Mouse (Mus musculus): ENCODE measurements at regions not wholly inside any gene's neighbourhood (a gene's known extent, or its start where the extent isn't known, plus 50 kb on each side); places are given as distances from the start of the nearest gene placed in this dataset.
"Not testable (repeated sequence)": the region's sequence is repeated elsewhere in the genome, so short reads cannot be mapped to it uniquely, and the experiment has no call there.

GRCm38 (mm10) chr19:32973130-32973529, 215.8 kb downstream of the Pten start:
- Histone ChIP-seq H3K27me3 (ENCODE audit: control insufficient read depth, insufficient read depth, low read length, poor library complexity, severe bottlenecking) (no peaks in the 10 kb centered on the region), H3K36me3 (ENCODE audit: control insufficient read depth, insufficient read depth, low read length, poor library complexity, severe bottlenecking) (no peaks in the 10 kb centered on the region)
- DNase-seq (ENCODE audit: low read depth, low spot score): no peak

GRCm38 (mm10) chr19:32974778-32975240, 217.5 kb downstream of the Pten start:
- Histone ChIP-seq H3K27me3 (ENCODE audit: control insufficient read depth, insufficient read depth, low read length, poor library complexity, severe bottlenecking) (no peaks in the 10 kb centered on the region), H3K36me3 (ENCODE audit: control insufficient read depth, insufficient read depth, low read length, poor library complexity, severe bottlenecking) (no peaks in the 10 kb centered on the region)
- no peak for DNase-seq (ENCODE audit: low read depth, low spot score)

- no peaks in the 10 kb centered on the region for H3K36me3 ChIP-seq (ENCODE audit: control insufficient read depth, insufficient read depth, low read length, poor library complexity, severe bottlenecking)
- no peaks in the 10 kb centered on the region for H3K27me3 ChIP-seq (ENCODE audit: control insufficient read depth, insufficient read depth, low read length, poor library complexity, severe bottlenecking)
- no peak for DNase-seq (ENCODE audit: low read depth, low spot score)
Observed at GRCm38 (mm10) chr19:32975303-32975702, 218.0 kb downstream of the Pten start.

DNA sequence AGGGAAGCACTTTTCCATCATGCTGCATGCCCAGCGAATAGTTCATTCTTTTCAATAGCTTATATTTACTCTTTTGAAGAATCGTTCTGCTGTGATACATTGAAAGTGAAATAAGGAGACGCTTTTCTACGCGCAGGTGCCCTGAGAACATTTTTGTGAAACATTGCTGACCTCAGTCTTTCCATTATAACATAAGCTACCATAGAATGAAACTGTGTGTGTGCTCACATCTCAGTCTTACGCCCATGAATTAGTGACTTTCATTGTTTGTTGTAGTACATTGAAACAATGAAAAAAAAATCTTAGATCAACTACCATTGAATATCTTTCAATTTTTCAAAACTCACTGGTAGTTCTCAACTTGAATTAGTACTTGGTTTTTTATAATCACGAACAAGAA, 219.2 kb downstream of the Pten start:
- H3K36me3 ChIP-seq (ENCODE audit: control insufficient read depth, insufficient read depth, low read length, poor library complexity, severe bottlenecking): no peaks in the 10 kb centered on the region
- DNase-seq (ENCODE audit: low read depth, low spot score): no peak
- H3K27me3 ChIP-seq (ENCODE audit: control insufficient read depth, insufficient read depth, low read length, poor library complexity, severe bottlenecking): no peaks in the 10 kb centered on the region

- Histone ChIP-seq H3K36me3 (ENCODE audit: control insufficient read depth, insufficient read depth, low read length, poor library complexity, severe bottlenecking) (no peaks in the 10 kb centered on the region), H3K27me3 (ENCODE audit: control insufficient read depth, insufficient read depth, low read length, poor library complexity, severe bottlenecking) (no peaks in the 10 kb centered on the region)
- DNase-seq (ENCODE audit: low read depth, low spot score): no peak
Observed at GRCm38 (mm10) chr19:32978037-32978745, 220.9 kb downstream of the Pten start.

DNA sequence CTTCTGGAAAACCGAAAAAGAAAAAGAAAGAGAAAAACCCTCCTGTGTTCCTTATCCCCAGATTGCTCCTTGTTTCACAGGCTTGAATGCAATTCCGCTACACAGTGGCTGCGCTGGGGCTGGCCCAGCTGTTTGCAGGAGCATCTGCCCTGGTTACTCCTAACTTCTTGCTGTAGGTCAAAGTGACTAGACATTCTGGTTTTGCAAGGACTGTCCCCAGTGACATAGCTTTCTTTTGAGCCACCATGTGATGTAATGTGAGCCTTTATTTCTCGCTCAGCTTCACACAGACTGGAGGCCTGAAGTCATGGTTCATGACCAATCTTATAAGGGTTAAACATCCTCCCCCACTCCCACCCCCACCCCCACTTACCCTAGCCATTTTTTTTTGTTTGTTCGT, 222.8 kb downstream of the Pten start:
- no peak for DNase-seq (ENCODE audit: low read depth, low spot score)
- H3K36me3 ChIP-seq (ENCODE audit: control insufficient read depth, insufficient read depth, low read length, poor library complexity, severe bottlenecking): no peaks in the 10 kb centered on the region
- no peaks in the 10 kb centered on the region for H3K27me3 ChIP-seq (ENCODE audit: control insufficient read depth, insufficient read depth, low read length, poor library complexity, severe bottlenecking)

DNA sequence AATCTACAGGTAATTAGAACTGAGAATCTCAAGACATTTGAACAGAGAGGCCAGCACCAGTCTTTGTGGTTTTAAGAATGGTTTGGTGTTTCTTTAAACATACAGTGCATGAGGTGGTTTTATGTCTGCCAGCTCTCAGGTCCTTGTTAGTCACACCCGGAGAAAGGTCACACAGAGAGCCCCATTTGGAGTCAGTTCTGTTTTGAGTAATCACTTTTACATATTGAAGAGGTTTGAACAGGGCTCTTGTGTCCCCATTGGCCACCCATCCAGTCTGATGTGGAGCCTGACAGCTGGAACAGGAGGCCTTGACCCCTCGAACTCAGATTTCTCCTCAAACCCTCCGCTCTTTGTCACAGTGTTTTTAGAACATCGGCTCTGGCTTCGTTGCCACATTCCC, 231.4 kb downstream of the Pten start:
- DNase-seq (ENCODE audit: low read depth, low spot score): no peak
- no peaks in the 10 kb centered on the region for H3K36me3 ChIP-seq (ENCODE audit: control insufficient read depth, insufficient read depth, low read length, poor library complexity, severe bottlenecking)

DNA sequence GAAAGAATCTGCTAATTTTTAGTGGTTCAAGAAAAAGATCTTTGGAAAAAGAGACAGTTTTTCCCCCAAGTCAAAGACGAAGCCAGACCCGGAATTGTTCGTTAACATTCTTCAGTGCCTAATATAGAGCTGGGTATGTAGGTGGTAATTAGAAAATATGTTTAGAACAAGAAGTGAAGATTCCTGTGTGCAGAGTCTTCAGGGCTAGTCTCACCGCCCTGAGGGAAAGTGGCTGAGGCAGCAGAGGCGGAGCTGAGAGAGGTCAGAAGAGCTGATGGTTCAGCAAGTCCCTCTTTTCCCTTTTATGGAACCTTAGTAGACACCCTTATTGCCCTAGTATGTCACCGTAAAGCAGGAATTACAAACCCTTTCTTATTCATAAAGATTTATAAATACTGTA, 232.0 kb downstream of the Pten start:
- no peaks in the 10 kb centered on the region for H3K27me3 ChIP-seq (ENCODE audit: control insufficient read depth, insufficient read depth, low read length, poor library complexity, severe bottlenecking)
- no peak for DNase-seq (ENCODE audit: low read depth, low spot score)
- no peaks in the 10 kb centered on the region for H3K36me3 ChIP-seq (ENCODE audit: control insufficient read depth, insufficient read depth, low read length, poor library complexity, severe bottlenecking)

More for the DNA sequence above, 231.4 kb downstream of the Pten start:
- no peaks in the 10 kb centered on the region for H3K27me3 ChIP-seq (ENCODE audit: control insufficient read depth, insufficient read depth, low read length, poor library complexity, severe bottlenecking)

GRCm38 (mm10) chr19:32990576-32990975, 233.3 kb downstream of the Pten start:
- DNase-seq (ENCODE audit: low read depth, low spot score): peak; percentile 70
- Histone ChIP-seq H3K36me3 (ENCODE audit: control insufficient read depth, insufficient read depth, low read length, poor library complexity, severe bottlenecking) (no peaks in the 10 kb centered on the region), H3K27me3 (ENCODE audit: control insufficient read depth, insufficient read depth, low read length, poor library complexity, severe bottlenecking) (no peaks in the 10 kb centered on the region)

- DNase-seq (ENCODE audit: low read depth, low spot score): peak; percentile 7
- Histone ChIP-seq H3K36me3 (ENCODE audit: control insufficient read depth, insufficient read depth, low read length, poor library complexity, severe bottlenecking) (no peaks in the 10 kb centered on the region), H3K27me3 (ENCODE audit: control insufficient read depth, insufficient read depth, low read length, poor library complexity, severe bottlenecking) (no peaks in the 10 kb centered on the region)
Observed at GRCm38 (mm10) chr19:32998576-32999170, 241.4 kb downstream of the Pten start.

- Histone ChIP-seq H3K27me3 (ENCODE audit: control insufficient read depth, insufficient read depth, low read length, poor library complexity, severe bottlenecking) (no peaks in the 10 kb centered on the region), H3K36me3 (ENCODE audit: control insufficient read depth, insufficient read depth, low read length, poor library complexity, severe bottlenecking) (no peaks in the 10 kb centered on the region)
- no peak for DNase-seq (ENCODE audit: low read depth, low spot score)
Observed at GRCm38 (mm10) chr19:33007582-33007981, 250.3 kb downstream of the Pten start.

GRCm38 (mm10) chr19:33008076-33008475, 250.8 kb downstream of the Pten start:
- Histone ChIP-seq H3K36me3 (ENCODE audit: control insufficient read depth, insufficient read depth, low read length, poor library complexity, severe bottlenecking) (no peaks in the 10 kb centered on the region), H3K27me3 (ENCODE audit: control insufficient read depth, insufficient read depth, low read length, poor library complexity, severe bottlenecking) (no peaks in the 10 kb centered on the region)
- DNase-seq (ENCODE audit: low read depth, low spot score): no peak

GRCm38 (mm10) chr19:33008794-33009193, 251.5 kb downstream of the Pten start:
- H3K36me3 ChIP-seq (ENCODE audit: control insufficient read depth, insufficient read depth, low read length, poor library complexity, severe bottlenecking): no peaks in the 10 kb centered on the region
- DNase-seq (ENCODE audit: low read depth, low spot score): no peak
- H3K27me3 ChIP-seq (ENCODE audit: control insufficient read depth, insufficient read depth, low read length, poor library complexity, severe bottlenecking): no peaks in the 10 kb centered on the region

DNA sequence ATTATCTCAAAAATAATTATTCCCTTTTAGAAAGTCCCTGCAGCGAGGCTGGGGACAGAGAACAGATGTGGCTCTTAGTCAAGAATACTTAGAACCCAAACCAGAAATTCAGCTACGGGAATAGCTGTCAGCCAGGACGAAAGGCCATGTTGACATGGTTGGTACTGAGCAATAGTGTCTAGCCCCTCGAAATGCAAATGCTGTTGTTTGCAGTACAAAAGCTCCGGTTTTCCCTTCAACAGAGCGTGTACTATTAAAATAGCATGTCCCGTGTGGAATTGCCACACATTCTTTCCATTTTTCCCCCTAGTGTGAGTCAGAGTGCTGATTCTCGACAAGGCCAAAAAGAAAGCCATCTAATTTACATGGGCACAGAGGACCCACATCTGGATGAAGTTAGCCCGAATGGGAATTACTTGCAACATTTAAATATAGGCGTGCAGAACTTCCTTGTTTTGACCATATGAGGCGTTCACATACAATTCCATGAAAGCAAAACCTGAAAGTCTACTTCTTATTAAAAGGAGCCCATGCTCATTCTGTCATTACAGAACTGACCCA, 253.7 kb downstream of the Pten start:
- no peak for DNase-seq (ENCODE audit: low read depth, low spot score)
- no peaks in the 10 kb centered on the region for H3K27me3 ChIP-seq (ENCODE audit: control insufficient read depth, insufficient read depth, low read length, poor library complexity, severe bottlenecking)
- no peaks in the 10 kb centered on the region for H3K36me3 ChIP-seq (ENCODE audit: control insufficient read depth, insufficient read depth, low read length, poor library complexity, severe bottlenecking)

GRCm38 (mm10) chr19:33014879-33015278, 257.6 kb downstream of the Pten start:
- not testable (repeated sequence) for DNase-seq (ENCODE audit: low read depth, low spot score); H3K36me3 ChIP-seq (ENCODE audit: control insufficient read depth, insufficient read depth, low read length, poor library complexity, severe bottlenecking); H3K27me3 ChIP-seq (ENCODE audit: control insufficient read depth, insufficient read depth, low read length, poor library complexity, severe bottlenecking)
